Mouse (Mus musculus) T-cell, adult 2 months (primary cell): ENCODE results near the gene Lcn12.

ENCODE experiments used
- DNase-seq: peaks from one replicate; pipeline ENCODE4 v3.0.0; 2022; ENCODE audit warnings: low spot score

Gene Lcn12

DNA sequence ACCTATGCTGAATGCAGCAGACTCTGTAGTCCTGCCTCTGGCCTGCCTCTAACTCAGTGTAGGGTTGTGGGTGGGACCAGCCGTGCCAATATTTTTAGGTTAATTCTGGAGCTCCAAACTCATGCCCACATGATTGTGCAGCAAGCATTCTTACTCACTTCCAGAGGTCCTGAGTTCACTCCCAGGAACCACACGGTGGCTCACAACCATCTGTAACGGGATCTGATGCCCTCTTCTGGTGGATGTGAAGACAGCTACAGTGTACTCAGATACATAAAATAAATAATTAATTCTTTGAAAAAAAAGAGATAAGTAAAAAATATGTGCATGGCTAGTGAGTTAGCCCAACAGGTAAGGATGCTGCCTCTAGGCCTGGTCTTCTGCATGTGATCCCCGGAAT lies 2.8 kb upstream of the Lcn12 start:
- no peak for DNase-seq

DNA sequence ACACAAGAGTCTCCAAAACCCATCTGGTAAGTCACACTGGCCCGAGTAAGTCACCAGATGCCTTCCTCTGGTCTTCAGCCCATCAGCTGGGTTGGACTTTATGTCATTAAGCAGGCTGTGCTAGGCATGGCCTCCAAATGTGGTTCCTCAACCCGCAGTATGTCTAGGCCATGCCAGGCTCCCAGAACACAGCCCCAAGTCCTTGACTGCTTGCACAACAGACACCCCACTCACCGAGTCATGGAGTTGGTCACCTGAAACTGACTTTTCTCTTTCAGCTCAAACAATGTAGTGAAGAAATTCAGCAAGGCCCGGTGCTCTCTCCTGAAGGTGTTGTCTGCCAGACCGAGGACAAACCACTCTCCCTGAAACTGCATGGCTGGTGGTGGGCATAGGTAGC lies 723 bp downstream of the Lcn12 start:
- no peak for DNase-seq

DNA sequence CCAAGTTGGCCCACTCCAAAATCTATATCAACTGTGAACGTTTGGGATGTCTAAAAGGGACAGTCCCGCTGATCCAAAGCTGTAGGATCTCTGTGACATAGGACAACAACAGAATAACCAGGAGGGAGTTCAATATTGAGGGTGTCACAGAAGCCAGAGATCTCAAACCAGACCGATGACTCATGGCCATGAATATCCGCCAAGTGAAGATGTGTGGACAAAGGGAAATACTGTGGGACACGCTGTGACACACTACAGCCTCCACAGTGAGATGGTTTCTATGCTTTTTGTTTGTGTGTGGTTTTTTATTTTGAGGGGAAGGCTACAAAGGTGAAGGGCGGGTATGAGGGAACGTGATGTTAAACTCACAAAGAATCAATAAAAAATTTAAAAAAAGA lies 5.0 kb downstream of the Lcn12 start:
- no peak for DNase-seq

DNA sequence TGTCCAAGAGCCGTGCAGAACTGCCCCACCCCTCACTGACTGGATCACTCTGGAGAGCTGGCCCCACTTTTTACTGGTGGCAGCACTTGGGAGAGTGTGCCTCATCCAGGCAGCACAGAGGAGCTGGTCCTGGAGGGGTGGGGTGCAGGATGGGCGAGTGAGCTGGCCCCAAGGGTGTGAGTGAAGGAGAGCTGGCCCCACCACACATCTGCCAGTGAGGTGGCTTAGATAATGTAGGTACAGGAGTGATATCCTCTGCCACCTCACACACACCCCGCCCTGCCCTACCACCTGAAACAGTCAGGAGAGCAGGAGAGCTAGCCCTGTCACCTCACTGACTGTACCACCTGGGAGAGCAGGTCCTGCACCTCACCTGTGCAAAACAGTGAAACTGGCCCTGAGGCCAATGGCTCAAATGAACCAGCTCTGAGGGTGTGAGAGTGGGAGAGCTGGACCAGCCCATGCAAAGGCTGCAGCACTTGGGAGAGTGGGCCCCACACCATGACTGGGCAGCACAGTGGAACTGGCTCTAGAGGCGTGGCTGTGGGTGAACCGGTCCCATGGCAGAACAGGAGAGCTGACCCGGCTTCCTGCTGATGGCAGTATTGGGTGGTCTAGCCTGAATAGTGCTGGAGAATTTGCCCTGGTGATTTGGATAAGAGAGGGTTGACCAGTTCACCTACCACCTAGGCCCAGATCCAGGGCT lies 5.6 kb downstream of the Lcn12 start:
- DNase-seq, result no peak

DNA sequence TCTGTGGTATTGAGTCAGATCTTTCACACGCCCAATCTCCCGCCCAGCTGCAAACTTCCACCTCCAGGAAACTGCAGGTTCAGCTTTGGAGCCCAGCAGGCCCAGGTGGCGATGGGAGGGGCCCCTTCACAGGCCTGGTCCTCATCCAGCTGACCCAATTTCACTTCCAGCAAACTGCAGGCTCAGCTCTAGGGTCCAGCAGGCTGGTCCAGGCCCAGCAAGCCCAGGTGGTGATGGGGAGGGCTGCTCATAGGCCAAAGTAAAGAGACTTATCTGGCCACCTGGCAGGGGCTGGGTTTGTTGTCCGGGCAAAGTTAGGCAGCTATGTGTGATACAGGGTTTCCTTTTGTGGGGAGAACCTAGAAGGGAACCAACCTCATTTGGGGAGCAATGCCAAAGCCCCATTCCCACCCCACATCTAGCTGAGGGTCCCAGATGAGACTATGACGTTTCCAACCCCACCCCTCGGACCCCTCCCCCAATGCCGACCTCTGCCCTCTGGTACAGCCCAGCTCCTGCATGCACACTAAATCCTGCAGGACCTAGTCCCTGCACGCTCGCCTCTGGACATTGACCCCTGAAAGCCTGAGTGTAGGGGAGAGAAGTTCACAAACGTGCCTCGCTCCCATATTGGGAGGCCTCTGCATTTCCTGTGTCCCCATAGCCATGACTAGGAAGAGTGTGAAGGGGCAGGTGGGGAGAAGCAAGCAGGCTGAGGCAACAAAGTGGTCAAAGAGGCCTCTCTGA lies 8.6 kb downstream of the Lcn12 start:
- no peak for DNase-seq

DNA sequence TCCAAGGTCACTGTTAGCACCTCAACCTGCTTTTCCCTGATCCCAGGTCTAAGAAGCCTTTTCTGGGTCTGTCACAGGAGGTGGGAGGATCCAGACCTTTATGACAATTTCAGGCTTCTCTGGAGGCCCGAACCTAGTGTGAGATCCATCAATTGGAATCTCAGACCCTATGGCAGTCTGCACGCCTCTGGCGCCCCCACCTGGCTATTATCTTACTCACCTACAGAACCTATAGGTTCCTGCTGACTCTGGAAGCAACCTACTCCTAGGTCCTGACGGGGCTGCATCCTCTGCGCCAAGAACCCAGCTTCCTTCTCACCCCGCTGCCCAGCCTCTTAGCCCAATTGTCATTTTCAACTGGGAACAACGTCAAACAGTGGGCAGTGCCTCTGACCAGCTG lies 10.7 kb downstream of the Lcn12 start:
- DNase-seq, result peak; percentile 69

DNA sequence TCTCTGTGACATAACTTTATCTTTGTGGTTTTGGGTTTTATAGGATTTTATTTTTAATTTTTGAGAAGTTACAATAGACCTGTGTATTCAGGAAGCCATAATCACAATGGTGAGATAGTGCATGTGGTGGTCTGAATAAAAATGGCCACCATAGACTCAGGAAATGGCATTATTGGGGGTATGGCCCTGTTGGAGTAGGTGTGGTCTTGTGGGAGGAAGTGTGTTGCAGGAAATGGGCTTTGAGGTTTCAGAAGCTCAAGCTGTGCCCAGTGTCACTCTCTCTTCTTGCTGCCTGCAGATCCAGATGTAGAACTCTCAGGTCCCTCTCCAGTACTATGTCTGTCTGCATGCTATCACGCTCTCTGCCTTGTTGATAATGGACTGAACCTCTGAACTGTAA lies 13.2 kb downstream of the Lcn12 start:
- no peak for DNase-seq

DNA sequence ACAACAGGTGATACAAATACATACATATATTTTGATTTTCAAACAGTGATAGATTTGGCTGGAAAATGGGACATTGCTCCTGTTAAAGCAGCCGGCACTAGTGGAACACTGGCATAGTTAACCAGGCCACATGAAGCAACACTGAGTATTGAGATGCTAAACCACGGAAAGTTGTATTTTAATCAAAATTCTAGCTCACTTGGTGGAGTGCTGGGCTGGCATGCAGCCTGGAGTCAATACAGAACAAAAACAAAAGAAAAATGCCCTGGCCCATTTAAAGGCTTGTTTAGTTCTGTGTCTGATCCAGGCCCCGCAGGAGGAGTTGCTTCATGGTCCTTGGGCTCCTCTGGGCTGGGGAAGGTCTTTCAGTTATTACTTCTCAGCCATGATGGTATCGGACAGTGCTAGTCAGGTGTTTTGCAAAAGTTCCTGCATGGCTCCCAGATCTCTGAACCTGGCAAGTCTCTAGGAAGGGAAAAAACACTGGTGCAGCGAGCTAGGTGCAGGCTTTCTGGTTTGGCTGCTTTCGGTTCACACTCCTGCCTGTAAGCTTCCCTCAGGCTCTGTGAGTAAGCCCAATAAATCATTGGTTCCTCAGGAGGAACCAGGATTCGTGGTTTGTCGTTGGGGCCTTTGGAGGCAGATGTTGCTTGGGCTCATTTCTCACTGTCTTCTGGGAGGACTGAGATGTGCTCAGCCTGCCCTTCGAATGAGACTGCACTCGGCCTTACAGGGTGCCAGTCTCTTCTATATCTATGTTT lies 14.0 kb downstream of the Lcn12 start:
- DNase-seq, result no peak

DNA sequence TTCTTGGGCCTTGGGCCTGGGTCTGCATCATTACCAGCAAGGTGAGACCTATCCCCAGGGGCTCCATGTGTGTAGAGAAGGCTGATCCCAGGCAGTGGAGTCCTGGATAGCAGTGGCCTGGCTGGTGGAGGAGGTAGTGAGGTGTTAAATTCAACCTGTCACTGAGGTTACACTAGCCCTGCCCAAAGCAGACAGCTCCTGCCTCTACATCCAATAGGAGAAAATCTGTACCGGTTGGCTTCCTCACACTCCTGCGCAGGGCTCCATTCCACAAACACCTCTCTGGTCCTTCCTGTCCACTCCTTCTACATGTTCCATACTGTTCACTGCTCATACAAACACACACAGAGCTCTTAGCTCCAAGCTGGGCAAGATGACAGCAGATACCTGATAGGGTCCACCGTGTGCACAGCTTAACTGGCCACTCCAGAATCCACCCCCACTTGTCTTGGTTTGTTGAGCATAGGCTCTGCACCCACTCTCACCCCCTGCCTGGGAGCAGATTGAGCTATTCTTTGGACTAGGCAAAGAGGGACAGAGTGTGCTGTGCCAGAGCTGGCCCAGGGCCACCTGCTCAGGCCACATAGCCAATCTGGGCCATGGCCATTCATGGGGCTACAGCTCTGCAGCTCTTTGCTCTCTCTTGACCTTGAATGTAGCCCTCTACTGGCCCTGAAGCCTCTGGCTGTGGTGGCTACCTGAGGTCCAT lies 15.6 kb downstream of the Lcn12 start:
- no peak for DNase-seq

DNA sequence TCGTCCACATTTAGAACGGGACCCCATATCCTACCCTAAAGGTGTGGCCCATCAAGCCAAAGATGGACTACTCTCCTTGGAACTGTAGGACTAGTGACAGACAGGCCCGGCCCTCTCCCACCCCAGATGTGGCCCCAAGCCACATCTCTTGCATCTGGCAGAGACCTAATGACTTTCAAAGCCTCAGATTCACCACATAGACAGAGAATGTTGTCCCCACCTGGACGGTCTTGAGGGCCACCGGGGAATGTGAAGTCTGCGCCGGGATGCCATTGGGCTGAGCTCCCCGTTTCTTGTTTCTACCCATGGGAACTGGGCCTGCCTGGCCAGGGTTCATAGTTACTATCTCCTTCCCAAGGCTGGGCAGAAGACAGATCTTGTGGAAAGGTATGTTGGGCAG lies 16.2 kb downstream of the Lcn12 start:
- no peak for DNase-seq

DNA sequence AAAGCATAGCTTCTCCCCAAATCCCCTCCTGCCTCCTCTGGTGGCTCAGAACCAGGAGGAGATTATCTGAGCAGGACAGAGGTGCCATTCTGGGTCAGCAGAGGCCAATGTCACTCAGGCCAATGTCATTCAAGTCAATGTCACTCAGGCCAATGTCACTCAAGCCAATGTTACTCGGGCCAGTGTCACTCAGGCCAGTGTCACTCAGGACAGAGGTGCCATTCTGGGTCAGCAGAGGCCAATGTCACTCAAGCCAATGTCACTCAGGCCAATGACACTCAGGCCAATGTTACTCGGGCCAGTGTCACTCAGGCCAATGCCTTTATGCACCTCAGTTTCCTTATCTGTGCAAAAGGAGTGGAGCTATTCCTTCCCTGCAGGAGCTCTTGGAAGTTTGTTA lies 21.2 kb downstream of the Lcn12 start:
- DNase-seq, result no peak

DNA sequence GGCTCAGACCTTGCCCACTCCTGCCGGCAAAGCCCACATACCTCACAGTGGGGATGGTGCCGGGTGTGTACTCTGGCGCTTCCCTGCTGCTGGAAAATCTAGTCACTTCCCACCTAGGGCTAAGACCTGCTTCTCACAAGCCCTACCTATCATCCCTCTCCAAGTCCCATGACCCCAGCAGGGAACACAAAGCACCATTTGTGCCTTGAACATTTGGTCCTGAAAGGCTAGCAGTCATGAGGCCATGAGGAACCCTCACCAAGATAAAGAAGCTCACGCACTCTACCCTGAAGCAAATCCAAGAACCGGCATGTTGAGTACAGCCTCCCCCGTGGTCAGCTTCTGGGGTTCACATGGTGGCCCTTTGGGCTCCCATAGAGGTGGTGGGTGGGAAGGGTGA lies 23.7 kb downstream of the Lcn12 start, which contains the start of gene Ptgds:
Ptgds (minus strand) TSS at position 78 of the 400 bp plus-strand sequence.
- DNase-seq, result no peak

DNA sequence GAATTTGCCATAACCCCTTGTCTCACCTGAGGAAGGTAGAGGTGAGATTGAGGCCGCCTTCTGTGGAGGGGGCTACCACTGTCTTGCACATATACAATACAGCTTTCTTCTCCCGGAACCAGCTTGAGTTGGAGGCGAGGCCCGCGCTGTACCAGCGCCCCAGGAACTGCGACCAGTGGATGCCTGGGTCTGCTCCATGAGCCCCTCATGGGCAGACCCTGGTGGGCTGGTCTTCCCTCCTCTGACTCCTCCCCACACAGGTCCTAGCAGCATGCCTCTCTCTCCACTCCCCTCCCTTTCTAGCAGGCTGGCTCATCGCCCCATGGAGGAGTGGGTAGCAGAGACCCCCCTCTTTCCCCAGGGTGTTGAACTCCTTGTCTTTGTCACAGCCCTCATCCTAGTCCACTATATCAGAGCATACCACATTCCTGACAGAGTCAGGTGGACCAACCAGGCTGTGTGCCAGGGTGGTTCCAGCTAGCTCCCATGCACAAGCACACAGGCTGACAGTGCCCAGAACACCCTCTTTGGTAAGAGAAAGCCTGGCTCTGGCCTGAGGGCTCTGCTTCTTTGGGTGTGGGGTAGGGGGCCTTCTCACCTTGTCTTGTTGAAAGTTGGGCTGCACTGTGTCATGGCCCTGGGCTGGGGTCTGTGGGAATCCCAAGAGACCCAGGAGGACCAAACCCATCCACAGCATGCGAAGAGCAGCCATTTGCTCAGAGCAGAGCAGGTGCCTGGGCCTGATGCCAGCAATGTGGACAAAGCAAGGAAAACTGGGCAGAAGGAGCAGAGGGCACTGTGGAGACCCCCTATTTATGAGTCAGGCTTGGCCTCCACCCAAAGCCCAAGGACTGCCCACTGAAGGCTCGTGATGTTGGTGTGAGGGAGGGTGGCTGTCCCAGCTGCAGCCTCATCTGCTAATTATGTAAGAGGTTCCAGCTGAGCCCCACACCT lies 24.5 kb downstream of the Lcn12 start:
- no peak for DNase-seq

DNA sequence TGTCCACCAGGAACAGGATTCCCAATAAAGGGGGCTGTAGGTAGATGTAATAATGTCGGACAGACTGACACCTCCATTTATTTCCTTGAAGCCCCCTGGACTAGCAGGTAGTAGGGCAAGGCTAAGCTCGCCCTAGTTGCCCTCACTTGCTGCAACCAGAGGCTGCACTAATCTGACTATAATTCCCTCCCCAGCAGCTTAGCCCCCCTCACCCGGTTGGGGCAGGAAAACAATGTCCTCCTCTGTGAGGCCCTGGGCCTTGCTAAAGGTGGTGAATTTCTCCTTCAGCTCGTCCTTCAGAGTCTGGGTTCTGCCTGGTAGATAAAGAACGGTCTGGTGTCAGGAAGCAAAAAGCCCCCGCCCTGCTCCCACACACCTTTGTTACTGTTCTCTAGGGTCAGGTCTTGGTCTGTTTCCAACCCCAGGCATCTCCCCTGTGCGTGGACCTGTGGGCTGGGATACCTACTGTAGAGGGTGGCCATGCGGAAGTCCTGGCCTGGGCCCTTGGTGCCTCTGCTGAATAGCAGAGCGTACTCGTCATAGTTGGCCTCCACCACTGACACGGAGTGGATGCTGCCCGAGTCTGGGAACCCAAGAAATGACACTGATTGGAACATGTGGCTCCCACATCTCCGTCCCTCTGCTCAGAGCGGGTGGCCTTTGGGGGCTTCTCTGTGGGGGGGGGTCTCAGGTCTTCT lies 26.0 kb downstream of the Lcn12 start:
- DNase-seq, result no peak

DNA sequence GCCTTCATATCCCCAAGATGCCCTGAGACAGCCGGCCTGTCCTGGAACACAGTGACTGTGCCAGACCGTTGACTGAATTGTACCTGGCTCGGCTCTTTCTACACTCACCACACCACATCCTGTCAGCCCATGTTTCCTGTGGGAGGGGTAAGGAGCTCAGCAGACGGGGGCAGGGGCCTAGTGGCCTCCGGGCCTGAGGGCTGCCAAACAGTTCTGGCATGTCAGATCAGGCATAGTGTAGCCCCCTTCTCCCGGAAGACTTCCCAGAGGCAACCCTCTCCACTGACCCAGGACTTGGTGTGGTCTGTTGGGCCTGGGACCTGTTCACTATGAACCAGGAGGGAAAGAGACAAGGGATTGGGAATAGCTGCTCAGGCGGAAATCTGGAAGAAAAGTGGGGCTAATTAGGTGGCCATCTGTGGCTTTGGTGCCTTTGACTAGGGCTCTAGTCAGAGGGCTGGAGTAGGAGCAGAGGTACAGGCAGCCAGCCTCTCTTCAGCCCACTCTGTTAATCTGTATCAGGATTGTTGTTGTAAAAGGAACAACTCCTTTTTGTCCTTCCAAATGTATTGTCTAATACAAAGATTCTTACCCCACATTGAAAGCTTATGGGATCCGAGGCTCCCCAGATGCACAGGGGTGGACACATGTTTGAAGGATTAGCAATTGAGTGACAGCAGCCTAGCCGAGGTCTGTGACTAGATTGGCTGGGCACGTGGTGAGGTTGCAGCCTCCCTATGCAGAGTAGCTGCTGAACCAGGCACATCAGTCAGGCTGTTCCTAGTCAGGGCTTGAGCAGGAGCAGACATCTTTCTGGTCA lies 27.7 kb downstream of the Lcn12 start:
- peak; percentile 80 for DNase-seq

DNA sequence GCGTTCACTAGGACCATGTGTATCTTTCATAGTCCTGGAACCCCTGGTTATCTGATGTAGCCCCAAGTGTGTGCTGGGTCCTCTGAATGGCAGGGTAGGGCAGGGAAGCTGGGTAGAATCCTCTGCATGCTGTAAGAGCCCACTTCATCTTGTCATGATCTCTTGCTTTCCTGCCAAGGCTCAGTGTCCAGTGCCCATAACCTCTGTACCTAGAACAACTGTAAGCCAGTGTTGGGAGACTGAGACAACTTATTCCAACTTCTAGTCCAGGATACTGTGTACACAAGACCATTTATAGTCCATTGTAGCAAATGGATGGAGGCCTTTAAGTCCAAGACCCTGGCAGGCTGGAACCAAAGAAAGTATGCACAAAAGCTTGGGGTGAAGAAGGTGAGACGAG lies 28.5 kb downstream of the Lcn12 start:
- no peak for DNase-seq

DNA sequence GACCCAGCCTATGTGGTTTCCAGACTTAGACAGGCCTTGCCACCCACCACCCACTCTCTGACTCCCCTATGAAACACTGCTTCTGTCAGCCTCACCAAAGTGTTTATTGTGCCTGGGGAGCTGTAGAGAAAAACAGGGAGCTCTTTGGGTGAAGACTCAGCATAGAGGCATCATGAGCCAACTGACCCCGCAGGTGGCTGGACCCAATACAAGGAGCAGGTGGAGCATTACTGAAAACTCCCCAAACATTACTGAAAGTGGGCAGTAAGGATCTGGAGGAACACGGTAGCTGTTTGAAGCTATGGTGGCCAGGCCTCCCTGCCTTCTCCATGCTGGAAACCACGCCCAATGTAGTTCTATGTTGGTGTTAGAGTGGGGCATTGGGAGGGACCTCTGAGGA lies 30.1 kb downstream of the Lcn12 start:
- no peak for DNase-seq

DNA sequence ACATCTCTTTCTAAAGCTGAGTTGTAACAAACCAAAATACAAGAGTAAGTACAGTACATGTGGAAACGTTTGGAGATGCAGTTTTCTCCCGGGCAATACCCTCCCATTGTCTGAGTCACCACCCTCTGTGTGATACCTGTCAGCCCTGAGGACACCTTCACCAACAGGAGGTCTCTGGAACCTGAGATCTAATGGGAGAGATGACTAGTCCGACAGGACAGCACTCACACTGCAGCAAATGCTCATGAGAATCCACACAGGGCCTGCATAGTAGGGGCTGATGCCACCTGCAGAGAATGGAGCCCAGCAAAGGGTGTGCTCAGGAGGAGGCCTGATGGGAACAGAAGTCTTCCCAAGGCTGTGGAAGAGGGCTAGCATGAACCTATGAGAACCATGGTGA lies 32.3 kb downstream of the Lcn12 start:
- DNase-seq, result no peak

DNA sequence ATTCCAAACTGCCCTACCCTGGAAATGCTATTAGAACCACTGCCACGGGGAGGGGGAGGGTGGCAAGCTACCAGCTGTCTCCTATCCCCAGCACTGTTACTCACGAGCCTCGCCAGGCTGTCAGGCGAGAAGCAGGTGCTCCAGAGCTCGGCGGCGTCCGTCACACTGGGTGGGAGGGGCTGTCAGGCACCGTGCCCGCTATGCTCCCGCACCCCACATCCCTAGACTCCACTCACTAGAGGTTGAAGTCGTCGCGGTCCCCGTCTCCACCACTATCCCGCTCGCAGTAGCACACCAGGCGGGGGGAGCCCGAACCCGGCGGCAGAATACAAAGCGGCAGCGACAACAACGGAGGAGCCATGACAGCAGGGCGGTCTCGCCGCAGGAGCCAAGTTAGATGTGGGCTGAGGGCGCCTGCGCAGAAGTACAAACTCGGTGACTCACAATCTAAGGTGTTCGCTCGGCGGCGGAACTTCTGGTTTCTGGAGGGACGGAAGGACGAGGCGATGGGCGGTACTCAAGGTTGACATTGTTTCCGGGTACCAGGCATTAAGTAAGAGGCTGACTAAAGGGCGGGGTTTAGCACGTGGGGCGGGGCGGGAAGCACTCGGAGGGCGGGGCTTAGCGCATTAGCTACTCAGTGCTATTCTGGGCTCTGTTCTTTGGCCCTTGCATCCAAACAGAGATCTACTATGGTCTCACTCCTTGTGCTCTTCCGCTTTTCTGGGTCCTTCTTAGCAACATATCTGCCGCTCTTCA lies 33.0 kb downstream of the Lcn12 start, which contains the start of gene Paxx:
Paxx (minus strand) TSS at position 544 of the 759 bp plus-strand sequence.
- DNase-seq, result peak; percentile 98
